Mouse (Mus musculus) thymus, postnatal 25 days (tissue): ENCODE data around the gene Foxp1.

ENCODE experiments used
- DNase-seq: peaks from one replicate; pipeline ENCODE4 v3.0.0; 2022

The Foxp1 gene

DNA sequence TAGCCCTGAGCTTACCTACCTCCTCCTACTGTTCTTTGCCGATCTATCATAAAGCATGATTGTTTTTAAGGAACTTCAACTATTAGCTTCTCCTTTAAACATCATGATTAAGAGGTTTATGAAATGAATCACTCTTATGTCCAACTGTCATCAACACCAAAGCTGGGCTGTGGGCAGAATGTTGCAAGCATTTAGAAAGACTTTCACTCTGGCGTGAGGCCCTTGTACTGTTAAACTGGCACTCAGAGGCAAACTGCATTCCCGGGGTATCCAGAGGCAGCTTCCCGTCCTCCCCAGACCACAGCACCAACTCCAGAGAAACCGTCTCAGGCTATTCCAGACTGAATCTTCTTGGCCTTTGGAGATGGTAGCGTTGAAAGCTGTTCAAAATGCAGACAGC is 86.2 kb downstream of the Foxp1 start:
- no peak for DNase-seq

DNA sequence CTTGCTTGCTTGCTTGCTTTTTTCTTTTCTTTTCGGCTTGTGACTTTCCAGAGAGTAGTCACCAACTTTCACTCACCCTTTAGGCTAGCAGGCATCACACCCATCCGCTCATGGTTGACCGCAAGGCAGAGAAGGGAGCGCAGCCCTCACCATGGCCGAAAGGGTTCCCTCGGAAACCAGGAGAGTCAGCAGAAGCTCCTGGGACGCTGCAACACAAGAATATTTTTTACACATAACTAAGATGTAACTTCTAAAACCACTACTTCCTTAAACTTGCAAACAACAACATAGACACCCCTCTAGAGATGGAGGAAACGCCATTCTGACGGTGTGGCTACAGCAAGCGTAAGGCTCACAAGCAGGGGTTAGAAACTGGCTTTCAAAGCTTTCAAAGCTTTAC is 87.4 kb downstream of the Foxp1 start:
- DNase-seq, result peak; percentile 38

DNA sequence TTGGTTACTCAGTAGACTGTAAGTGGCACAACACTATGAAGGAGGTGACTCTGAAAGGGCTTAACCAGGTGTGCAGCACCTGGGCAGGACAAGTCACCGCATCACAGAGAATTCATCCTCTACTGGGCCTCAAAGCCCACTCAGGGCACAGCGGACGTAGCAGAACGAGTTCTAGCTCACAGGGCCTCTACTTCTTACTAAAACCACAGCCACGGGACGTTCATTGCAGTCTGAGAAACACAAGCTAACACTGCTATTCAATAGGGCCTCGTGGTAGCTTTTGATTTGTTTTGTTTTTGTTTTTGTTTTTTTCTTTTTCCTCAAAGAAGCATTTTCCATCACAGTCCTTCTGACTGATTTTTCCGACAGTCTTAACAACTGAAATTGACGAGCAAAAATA is 89.5 kb downstream of the Foxp1 start:
- peak; percentile 43 for DNase-seq

DNA sequence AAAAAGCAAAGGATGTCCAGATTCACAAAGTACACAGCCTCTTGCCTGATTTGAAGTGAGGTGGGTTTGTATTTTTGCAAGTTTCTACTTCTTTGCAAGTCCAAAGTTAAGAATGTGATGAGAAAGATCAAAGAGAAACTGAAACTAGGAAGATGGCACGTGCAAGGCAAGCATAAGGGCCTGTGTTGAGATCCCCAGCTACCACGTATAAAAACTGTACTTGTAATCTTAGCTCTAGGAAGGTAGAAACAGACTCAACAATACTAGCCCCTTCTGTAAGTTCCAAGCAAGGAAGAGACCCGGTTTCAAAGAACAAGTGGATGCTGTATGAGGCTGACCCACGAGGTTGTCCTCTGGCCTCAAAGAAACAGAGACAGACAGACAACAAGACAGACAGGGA is 90.6 kb downstream of the Foxp1 start:
- DNase-seq, result no peak

DNA sequence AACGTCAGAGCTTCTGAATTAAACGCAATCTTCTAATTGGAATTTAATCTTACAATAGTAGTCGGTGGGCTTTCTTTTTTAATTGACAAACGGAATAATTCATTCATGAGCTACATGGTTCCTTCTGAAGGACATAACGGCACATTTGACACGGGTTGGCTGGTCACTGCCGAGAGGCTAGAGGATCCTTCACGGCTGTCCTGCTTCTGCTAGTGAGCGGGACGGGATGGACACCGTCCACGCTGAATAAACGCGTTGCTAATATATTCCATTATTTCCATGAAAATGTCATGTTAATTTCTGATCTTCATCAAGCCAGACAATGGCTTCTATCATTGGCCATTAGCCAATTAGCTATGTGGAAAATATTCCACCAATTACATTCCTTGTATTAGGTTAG is 92.0 kb downstream of the Foxp1 start:
- DNase-seq, result no peak

DNA sequence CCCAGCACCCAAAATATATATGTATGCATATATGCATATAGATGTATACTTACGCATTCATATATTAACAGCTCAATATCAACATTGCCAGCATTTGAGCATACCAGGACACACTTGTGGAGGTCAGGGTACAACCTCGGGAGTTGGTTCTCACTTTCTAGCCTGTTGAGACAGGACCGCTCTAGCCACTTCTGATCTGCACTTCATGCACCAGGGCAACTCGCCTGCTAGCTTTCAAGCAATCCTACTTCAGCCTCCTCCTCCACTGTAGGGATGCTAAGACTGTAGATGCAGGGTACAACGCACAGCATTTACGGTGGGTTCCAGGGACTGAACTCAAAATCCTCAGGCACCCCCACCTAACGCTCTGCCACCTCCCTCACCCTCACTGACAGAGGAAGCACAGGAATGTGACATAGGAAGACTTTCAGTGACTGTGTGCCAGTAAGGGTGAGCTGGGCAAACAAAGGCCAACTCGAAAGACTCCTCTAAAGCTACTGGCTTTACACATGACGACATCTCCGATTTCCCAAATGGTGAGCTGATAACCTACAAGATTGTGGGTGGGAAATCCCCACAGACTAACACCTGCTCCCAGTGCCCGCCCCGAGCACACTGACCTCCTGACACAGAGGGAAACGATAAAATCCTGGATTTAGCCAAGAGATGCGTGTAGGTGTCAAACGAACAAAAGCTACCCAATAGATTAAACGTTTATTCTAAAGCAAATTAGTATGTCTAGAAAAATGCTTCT is 93.0 kb downstream of the Foxp1 start:
- DNase-seq, result no peak

DNA sequence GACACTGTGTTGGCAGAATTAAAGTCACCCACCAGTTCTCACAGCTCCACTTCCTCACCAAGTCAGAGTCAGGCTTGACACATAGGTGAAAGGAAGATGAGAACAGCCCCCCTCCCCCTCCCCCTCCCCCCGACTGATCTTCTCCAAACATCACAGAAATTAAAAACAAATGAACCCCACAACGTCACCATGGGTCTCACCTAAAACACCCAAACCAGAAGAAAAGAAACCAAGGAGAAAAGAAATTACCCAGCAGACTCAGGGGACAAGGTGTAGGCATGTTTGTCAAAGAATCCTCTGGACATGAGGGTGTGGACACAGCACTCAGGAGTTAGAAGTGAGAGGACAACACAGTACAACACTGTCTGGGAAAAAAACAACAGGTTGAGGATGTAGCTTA is 93.6 kb downstream of the Foxp1 start:
- no peak for DNase-seq

DNA sequence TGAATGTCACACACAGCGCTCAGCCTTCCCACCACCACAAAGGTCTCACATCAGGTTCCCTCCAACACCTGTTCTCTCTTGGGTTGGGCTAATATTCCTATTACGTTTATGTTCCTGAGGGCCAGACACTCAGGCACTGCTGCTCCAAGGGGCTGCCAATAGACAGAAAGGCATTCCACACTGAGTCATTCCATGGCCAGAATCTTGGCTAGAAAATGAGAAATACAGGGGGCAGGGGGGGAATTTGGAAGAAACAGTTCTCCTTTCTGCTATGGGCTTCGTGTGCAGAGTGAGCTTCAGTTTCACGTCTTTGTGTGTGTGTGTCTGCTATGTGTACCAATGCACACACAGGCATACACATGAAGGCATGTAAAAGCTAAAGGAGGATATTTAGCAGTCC is 95.2 kb downstream of the Foxp1 start:
- DNase-seq, result no peak

DNA sequence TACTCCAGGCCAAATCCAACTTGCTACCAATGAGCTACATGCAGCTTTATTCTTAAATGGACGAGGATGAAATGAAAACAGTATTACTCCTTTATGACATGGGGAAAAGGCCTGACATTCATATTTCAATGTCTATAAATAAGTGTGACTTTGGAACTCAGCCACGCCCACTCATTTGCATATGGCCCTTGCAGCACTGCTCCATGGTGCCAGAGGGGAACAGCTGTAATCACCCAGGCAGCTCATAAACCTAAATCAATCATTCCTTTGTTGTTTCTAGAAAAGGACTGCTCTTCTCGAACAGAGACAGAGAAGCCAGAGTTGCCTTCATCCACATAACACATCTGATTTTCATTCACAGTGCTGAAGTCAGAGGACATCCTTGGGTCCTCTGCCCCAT is 97.5 kb downstream of the Foxp1 start:
- DNase-seq, result no peak

DNA sequence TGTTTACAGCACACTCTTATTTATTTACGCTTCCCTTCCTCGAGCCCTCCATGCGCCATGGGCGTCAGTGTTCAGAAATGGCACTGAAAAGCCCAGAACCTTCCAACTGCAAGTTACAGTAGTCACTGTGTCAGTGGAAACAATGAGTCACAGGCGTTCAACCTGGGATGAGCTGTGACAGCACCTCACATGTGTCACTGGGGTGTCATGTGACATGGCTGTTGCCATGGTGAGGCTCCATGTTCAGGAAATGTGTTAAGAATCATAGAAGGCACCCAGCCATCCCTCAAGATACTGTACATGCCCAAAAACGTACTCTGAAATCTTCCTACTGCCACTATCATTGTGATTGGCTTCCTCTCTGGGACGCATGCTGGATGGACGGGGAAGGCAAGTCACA is 101.9 kb downstream of the Foxp1 start:
- no peak for DNase-seq

DNA sequence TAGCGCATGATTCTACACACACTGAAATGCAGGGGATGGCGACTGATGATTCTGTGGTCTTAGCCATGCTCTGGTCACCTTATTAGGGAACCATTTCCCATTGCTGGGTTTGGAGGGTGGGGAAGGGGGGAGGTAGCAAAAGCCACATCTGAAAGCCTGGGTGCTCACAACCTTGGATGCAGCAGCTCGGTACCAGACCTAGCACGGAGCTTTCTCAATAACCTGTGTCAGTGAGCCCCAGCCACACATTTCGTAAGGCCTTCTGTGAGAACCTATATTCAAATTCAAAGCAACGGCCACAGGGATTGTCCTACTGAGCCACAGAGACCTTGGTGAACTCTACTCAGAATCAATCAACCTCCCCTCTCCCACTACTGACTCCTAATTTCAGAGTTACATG is 109.9 kb downstream of the Foxp1 start:
- no peak for DNase-seq

DNA sequence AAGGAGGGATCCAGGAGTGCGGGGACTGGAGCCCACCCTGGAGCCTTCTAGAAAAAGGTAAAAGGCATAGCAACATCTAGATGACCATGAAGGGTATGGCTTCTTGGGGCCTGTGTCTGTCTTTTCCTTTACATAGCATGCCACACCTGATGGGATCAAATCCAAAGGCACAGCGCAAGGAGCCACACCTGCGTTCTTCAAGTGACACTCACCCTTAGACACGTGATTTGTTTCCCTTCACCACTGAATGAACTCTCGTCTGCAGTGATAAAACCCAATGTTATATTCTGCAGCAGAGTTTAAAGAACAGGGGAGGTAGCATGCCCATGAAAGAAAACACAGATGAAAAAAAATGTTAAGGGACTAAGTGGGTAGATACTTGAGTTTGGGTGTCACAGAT is 112.9 kb downstream of the Foxp1 start:
- no peak for DNase-seq

DNA sequence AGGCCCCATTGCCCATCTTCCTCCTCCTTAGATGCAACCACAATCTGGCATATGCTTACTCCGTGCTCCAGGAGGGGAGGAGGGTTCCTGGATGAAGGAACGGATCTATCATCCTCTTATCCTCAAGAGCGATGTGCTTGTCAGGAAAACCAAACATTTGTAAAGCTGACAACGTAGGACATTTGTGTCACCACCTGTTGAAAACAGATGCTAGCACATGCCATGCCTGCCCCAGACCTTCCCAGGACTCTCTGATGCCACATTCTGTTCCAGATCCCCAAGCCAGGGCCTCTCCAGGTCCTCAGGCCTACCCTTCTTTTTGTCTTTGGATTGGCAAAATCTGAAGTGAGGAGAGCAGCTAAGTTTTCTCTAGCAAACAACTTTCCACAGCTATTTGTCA is 113.6 kb downstream of the Foxp1 start:
- DNase-seq, result no peak

DNA sequence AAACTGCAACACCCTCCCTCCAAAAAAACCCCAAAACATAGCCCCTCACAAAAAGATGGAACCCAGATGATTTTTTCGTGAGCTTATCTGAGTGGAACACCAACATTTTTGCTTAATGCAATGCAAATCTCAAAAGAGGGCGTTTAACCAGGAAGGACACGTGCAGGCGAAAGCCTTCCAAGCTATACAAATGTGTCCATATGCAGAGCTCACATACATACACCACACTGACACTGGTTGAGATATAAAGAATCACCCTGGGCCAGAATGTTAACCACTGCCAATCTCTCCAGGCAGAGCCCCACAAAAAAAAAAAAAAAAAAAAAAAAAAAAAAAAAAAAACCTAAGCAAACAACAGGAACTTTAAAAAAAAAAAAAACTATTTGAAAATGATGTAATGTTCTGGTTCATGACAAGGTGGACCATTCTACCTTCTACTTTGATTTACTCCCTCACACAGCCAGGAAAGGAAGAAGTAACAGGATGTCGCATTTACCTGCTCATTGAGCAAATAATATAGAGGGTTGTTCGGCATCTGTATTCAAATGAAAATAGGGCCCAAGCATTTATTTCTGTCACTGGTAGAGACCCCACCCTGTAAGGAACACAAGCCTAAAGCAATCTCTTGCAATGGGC is 118.6 kb downstream of the Foxp1 start:
- DNase-seq, result no peak

DNA sequence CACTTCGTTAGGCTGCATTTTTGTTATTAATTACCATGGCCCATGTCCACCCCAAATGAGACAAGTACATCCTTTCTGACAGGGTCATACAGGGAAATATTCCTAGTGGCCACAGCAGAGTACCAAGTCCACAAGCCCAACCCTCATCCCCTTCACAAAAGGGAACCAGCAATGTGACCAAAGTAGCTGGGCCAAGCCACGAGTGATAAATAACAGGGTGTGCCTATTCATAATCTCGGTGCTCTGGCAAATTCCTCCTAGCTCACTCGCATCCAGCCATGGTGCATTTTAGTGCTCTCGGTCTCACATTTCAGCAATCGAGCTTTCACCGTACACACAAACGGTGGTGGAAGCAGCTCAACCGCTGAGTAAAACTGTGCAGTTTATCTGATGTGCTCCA is 119.6 kb downstream of the Foxp1 start:
- no peak for DNase-seq

DNA sequence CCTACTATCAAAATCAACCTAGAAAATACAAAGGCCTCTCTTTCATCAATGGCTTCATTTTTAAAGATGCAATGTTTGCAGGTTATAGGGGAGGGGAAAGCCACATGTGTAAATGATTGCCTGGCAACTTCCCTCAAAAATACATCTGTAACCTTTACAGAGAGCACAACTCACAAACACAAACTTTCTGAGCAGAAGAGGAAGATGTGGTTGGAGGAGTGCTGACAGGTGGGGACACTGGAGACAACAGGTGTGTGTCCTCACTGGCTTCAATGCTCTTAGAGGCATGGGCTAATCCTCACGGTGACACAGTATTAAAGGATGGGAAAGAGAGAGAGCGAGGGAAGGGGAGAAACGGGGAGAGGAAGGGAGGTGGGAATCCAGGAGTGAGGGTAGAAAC is 120.2 kb downstream of the Foxp1 start:
- no peak for DNase-seq

DNA sequence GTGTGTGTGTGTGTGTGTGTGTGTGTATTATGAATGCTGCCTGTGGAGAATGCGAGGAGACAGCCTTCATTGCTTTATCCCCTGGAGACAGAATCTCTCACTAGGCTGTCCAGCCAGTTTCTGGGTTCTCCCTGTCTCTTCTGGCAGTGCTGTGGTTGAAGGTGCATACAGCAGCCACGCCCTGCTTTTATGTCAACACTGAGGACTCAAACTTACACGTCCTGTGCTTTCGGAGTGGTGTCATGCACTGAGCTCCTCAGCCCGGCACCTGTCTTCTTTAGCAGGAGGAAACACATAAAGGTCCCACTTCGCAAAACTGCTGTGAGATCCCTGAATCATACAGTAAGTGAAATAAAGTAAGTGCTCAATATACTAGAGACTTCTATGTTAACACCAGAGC is 120.7 kb downstream of the Foxp1 start:
- peak; percentile 73 for DNase-seq

DNA sequence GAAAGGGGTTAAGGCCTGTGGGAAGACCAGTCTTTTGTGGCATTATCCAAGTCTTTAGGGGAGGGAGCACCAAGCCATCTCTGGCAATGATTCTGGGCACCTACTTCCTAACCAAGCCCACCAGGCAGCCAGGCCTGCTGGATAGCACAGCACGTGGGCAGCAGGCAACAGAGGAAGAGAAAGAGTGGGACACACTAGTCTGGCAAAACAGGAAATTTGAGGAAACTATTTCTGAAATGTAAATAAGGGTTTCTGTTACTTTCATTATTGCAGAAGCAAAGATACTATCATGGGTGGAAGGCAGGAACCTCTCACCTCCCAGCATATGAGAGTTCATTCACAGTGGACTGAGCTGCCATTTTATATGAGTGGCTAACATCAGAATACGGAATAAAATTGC is 121.3 kb downstream of the Foxp1 start:
- DNase-seq, result no peak

DNA sequence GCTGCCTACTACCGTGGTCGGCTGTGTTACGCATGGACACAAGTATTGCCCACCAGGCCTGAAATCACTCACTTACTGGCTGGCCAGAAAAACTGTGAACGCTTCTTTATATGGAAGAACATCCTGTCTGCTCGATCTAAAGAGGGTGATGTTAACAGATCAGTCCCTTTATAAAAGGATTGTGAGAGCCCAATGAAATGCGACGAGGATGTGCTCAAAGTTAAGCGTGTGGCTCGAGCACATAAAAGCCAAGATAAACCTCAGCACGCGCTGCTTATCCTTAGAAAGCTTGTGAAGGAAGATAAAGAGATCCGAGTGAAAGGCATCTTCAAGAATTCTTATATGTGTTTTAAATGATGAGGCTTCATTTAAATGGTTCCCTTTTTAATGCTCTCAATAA is 126.8 kb downstream of the Foxp1 start:
- DNase-seq, result no peak

DNA sequence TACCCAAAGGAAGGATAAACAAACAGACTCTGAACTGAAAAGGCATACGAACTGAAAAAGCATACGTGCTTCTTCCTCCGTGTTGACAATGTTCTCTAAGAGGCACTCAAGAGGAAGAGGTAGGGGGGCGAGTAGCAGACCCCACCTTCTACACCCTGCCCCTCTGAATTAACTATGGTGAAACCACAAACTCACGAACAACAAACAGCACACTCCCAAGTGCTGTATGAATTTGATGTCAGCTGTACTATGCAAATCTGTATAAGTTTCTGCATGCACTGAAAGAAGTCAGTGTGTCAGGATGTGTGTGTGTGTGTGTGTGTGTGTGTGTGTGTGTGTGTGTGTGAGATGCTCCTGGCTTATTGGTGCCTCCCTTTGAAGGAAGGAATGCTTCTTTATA is 127.7 kb downstream of the Foxp1 start:
- peak; percentile 61 for DNase-seq

DNA sequence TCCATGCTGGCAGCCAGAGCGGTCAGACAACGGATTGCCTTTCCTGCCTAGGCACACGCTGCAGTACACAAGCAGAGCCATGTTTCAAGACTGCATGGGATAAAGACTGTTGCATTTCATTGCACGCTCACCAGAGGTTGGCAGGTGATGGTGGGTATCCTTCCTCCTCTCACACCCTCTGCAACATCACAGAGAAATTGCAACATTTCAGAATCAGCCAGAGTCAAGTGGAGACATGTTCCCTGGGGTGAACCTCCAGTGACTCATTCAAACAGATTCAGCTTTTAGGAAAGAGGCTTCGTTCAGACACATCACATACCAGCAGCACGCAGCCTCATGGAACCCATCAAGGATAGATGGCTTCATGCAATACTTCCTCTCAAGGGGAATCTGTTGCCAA is 130.0 kb downstream of the Foxp1 start:
- DNase-seq, result no peak

DNA sequence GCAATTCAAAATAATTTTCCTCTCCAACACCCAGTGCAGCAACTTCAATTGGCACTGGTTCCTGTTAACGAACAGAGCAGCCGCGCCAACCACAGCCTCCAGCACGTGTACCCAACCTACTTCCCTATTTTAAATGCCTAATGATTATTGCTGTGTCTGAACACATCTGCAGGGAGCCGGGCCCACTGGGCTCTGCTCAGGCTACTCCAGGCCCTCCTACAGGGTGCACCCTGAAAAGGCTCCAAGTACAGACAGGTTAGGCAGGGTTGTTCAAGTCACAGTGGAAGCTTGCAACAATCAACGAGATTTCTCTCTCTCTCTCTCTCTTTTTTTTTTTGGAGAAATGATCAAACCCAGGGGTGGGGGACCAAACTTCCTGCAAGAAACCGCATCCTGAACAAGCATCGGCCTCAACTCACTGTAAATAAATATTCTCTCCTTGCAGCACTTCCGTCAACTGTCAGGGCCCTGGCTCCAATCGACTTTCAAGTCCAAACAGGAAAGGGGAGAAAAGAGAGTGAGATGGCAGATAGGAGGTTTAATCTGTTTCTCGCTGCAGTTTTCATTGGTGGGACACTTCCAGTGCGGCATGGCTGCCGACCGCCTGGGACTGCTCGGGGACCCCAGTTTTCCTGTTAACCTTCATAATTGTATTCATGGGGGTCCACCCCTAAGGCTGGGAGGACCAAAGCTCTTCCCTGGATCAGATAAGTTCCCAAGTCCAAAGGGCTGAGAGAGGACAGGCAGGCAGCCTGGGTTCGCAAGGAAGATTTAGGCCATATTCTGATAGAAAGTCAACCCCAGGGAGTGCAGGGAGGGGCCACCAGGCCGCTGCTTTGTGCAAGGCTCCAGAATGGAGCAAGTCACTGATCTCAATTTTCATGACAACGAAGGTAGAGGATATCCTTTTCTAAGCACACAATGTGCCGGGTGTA is 133.5 kb downstream of the Foxp1 start:
- peak; percentile 78 for DNase-seq

DNA sequence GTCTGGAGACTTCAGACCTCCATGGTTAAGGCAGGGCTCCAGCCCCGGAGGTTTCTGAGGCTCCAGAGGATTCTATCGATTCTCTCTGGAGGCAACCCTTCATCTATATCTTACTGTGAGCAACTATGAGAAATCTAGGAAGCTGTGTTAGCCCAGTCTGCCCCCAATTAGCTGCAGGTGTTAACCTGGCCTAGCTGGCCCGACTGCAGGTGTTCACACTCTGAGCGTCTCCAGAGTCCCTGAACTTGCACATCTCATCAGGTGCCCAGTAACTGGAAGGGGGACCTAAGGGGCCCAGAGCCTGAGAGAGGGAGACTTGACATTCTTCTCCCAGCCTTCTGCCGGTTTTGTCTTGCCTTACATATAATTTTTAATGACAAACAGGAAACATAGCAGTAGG is 134.5 kb downstream of the Foxp1 start:
- DNase-seq, result peak; percentile 63

DNA sequence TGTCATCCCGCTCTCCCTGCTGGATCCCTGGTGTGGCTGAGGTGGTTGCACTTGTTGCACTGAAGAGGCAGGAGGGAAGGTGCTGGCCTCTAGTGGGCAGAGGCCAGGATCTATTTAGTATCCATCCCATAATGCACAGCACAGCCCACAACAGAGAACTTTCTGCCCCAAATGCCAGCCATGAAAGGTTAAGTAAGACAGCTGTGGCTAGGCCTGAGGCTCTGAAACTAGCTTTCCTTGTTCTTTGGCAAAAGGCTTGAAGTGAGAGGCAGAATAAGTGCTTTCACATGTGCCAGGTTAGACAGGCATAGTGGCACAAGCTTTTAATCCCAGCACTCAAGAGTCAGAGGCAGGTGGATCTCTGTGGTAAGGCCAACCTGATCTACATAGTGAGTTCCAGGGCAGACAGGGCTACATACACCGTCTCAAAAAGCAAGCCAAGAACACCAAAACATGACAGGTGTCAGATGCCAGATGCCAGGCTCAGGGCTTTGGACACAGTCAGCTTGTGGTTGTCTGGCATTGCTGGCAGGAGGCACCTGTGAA is 137.4 kb downstream of the Foxp1 start:
- peak; percentile 74 for DNase-seq
